Mouse (Mus musculus) ES-Bruce4 (cell line): Measurements from ENCODE around the gene Htr1f.

Experiments used
- CTCF ChIP-seq: IDR thresholded peaks from one replicate; pipeline ENCODE4 v1.8.1; 2011; ENCODE audit warnings: low read depth, low read length
- POLR2A ChIP-seq: IDR thresholded peaks from one replicate; pipeline ENCODE4 v1.8.1; 2011; ENCODE audit warnings: low read length; ENCODE audit not compliant: insufficient read depth

- no peak for TF ChIP-seq CTCF
- no peak for TF ChIP-seq POLR2A
Measured at GRCm38 (mm10) chr16:65018134-65018533, 87.5 kb downstream of the Htr1f start.
